Mouse (Mus musculus) c-Kit-positive CD71-negative TER-119-negative erythroid progenitor cells, embryonic 14.5 days (primary cell): ENCODE measurements around the gene Dcaf8.

Source experiments
- DNase-seq: peaks from one replicate; pipeline ENCODE4 v3.0.0-alpha.2; 2013; ENCODE audit warnings: low read depth

The Dcaf8 gene

DNA sequence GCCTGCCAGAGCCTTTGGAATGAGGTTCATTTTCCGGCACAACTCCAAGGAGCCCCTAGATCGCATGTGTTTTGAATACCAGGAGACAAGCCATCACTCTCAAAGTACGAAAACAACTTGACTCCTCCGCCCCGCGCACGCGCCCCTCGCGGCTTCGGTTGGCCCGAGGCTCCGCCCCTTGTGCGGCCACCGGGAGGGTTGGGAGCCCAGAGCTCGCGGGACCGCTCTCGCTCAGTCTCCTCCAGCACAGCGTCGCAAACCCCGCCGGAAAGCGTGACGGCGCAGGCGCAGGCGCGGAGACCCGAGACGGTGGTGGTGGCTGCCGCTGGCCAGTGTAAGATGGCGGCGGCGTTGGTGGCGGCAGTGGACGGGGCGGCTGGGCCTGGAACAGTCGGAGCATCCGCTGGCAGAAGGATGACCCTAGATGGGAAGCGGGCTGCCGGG, at the start of gene Dcaf8:
Dcaf8 (plus strand) TSS at position 250 of the 444 bp plus-strand sequence.
- DNase-seq, result peak; percentile 96

DNA sequence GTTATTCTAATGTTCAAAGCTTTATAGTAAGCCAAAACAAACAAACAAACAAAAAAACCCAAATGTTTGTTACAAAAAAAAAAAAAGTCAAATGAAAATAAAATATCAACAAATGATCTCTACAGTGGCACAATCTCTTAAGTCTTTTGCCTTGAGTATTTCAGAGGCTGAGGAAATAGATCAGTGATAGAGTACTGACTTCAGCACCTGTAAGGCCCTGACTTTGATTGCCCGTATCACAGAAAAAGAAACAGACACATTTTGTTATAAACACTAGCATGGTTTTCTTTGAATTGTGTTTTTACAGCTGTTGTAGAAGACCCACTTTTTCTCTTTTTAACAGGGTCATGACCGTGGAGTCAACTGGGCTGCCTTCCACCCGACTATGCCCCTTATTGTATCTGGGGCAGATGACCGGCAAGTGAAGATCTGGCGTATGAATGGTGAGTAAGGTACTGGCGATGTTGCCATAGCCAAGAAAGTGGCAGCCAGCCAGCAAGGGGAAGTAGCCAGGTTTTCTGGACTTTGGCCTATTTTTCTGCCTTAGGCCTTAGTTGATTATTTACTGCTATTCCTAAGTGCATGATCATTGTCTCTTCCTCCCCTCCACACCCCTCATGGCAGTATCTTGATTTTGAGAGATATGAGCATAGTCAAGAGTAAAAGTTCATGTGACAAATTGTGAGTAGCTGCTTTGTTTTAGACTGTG, 48.4 kb upstream of the Dcaf8 start:
- no peak for DNase-seq

DNA sequence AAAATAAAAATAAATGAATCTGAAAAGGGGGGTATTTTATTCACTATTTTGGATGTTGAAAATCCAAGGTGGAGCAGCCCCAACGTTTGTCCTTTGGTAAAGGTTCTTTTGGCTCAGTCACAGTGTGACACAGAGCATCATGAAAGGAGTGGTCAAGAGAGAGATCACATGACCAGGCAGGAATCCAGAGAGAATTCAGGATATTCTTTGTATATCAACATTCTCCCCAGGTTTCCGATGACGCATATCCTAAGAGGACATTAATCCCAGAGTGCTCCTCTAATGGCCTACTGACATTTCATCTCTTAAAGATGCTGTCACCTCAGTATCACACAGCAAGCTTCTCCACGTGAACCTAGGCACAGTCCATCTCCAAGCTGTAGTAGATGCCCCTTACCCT, 44.3 kb upstream of the Dcaf8 start:
- no peak for DNase-seq

DNA sequence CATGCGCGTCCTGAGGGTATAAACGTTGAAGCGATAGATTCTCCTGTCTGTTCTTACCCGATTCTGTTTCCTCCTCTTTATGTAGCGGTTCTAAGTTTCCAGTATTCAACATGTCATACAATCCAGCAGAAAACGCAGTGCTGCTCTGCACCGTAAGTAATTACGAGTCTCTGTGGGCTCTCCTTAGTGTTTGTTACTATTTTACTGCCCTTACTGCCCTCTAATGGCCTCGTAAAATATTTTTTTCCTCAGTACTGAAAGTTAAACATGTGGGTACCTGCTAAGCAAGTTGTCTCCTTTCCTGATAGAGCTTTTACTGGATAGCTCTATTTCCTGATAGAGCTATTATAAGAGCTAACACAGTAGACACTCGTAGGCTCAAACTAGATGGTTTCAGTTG, 42.8 kb upstream of the Dcaf8 start:
- no peak for DNase-seq

DNA sequence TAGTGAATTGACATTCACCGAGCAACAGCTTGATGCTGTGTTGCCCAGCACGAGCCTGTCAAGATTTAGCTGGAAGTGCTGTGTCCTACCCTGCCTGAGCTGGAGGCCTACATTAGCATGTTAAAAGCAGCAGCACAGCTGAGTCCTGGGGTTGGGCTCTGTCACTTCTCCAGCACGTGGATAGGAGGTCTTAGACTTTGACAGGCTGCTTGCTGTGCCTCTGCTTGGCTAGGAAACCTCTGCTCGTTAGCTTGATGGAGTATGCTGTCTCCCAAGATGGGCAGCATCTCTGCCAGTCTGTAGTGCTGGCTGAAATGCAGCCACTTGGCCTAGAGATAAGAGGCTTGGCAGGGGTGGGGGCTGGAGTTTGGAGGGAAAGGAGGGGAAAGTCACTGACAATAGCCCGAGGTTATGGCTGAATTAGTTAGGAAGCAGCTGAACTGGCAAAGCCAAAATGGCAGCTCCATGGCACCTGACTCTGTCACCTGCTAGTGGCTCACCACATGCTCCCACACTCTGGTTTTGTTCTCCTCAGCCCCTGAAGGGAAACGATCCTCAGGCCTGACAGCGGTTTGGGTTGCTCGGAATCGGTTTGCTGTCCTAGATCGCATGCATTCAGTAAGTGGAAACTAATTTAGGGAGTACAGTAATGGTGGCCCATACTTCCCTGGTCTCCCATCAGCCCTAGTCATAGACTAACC, 40.0 kb upstream of the Dcaf8 start:
- DNase-seq, result no peak

DNA sequence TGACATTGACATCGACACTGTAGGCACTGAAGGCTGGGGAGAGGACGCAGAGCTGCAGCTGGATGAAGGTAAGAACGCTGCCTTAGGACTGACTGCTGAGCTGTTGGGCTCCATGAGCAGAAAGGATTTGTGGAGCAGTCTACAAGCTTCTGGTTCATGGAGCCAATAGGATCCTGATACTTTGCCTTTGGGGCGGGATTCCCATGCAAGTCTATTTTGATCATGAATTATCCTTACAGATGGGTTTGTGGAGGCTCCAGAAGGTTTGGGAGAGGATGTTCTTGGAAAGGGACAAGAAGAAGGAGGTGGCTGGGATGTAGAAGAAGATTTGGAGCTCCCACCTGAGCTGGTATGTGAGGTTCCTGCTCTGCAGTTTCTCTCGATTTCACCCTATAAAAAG, 30.9 kb upstream of the Dcaf8 start:
- DNase-seq, result no peak

DNA sequence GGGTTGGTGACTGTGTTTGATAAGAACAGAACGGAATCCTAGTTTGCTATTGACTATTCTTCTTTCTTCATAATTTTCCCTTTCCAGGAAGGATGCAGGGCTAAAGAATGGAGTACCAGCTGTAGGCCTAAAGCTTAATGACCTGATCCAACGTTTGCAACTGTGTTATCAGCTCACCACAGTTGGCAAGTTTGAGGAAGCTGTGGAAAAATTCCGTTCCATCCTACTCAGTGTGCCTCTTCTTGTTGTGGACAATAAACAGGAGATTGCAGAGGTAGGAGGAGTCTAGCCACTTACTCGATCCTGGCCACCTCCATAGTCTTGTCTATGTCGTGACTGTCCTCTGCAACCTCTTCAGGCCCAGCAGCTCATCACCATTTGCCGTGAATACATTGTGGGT, 28.8 kb upstream of the Dcaf8 start:
- no peak for DNase-seq

DNA sequence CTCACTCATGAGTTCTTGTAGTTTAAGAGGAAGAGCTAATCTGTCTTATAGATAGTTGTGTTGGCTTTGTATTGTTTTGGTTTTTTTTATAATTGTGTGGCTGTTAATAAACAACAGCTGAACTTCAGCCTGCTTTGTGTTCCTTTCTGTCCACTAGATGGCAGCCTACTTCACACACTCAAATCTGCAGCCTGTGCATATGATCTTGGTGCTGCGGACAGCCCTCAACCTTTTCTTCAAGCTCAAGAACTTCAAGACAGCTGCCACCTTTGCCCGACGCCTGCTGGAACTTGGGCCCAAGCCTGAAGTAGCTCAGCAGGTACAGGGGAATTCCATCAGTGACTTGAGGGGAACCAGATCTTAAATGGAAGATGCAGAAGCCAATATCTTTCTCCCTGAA, 28.2 kb upstream of the Dcaf8 start:
- DNase-seq, result peak; percentile 30

DNA sequence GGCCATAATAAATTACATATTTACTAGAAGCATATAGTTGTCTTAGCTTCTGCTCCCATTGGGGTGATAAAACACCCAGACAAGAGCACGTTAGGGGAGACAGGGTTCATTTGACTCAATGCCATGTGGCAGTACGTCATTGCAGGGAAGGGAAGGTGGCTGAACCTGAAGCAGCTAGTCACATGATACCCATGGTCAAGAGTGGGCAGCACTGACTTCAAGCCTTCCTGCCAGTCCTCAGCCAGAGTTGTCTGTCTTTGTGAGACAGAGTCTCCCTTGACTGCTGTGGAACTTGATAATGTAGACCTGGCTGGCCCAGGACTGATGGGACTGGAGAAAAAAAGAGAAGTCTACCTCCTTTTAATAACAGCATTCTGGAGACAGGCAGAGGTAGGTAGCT, 25.2 kb upstream of the Dcaf8 start:
- no peak for DNase-seq

DNA sequence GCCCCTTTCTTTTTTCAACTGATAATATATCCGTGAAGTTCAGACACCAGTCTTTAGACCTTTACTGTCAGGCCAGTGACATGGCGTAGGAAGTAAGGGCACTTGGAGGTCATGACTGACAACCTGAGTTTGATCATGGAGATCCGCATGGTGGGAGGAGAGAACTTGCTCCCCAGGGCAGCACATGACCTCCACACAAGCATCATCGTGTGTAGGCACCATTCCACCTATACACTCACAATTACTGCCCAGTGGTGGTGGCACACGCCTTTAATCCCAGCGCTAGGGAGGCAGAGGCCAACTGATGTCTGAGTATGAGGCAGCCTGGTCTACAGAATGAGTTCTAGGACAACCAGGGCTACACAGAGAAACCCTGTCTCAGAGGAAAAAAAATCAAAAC, 23.3 kb upstream of the Dcaf8 start:
- no peak for DNase-seq

DNA sequence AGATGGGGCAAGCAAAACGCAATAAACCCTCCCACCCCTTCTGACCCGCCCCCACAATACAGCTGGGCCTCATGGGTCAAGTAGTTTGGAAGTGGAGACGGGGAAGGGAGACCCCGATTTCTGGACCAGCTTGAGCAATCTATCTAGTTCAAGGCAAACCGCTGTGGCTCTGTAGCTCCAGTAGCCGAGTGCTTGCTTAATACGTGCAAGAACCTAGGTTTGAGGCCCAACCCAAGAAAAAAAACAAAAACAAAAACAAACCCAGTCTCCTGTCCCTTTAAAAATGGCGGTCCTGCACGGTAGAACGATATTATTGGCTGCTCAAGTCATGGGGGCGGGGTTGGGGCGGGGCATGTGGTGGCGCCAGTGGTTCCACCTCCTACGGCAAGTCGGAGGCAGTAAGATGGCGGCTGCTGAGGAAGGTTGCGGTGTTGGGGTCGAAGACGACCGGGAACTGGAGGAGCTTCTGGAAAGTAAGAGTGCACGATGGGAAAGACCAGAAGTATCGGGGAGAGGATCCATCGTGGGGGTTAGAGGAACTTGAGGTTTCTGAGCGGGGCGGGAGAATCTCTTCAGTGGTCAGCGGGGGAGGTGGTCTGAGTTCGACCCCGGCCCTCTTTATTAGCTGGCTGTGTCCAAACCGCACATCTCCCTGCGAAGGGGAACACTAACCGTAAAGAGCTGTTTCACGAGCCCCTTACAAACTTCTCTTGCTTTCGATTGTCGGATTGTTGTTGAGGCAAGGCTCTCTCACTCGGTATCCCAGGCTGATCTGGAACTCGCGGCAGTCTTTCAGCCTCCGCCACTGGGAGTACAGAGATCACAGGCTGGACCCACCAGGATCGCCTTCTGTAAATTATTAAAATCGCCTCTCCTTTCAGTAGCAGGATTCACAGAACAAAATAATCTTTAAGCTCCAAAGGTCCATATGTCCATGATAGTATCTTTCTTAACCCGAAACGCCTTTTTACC, 21.2 kb upstream of the Dcaf8 start, which contains the start of gene Pex19:
Pex19 (plus strand) TSS at position 380 of the 972 bp plus-strand sequence.
- DNase-seq, result peak; percentile 86

DNA sequence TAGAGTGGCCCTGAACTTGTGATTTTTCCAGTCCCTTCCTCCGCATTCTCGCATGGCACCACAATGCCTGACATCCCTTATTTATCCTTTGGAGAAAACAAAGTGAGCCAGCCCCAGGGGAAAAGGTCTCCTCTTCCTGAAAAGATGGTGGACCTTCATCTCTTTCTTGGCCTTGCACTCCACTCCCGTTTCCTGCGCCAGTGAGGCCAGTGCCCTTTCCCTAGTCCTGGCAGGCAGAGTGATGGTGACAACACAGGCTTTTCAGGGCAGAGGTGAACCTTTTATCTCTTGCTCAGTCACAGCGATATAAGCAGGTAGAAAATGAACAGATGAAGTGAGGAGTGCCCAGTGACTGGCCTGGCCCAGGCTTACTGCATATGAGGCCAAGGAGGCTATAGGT, 20.4 kb upstream of the Dcaf8 start:
- no peak for DNase-seq

DNA sequence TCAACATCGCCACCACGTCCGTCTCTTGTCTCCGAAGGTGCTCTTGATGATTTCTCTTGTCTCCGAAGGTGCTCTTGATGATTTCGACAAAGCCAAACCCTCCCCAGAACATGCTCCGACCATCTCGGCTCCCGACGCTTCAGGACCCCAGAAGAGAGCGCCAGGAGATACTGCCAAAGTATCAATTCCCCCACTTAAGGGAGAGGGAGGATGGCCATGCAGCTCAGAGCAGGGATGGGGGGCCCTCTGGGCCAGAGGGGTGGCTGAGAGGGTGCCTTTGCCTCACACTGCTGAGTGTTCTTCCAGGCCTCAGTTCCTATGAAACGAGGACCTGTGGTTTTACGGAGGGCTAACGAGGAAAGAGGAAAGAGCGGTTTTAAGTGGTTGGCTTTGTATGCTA, 19.3 kb upstream of the Dcaf8 start:
- DNase-seq, result no peak

DNA sequence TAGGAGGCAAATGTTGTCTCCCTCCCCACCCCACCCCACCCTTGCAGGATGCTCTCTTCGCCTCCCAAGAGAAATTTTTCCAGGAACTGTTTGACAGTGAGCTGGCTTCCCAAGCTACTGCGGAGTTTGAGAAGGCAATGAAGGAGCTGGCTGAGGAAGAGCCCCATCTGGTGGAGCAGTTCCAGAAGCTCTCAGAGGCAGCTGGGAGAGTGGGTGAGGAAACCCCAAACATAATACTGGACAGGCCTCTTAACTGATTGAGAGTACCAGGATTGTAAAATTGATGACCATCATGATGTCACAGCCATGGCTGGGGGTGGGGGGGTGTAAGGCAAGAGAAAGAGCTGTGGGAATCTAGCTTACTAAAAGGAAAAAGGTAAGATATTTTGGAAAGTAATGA, 18.8 kb upstream of the Dcaf8 start:
- no peak for DNase-seq

DNA sequence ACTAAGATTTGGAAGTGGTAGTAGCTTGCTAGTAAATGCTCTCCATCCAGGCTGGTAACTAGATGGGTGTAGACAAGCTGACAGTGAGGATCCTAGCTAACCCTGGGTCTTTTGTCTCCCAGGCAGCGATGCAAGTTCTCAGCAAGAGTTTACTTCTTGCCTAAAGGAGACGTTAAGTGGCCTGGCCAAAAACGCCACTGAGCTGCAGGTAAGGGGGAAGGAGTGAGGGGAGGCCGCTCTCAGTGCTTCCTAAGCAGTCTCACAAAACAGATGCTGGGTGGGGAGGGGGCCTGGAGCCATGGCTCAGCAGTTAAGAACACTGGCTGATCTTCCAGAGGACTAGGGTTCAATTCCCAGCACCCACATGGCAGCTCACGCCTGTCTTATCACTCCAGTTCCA, 18.1 kb upstream of the Dcaf8 start:
- no peak for DNase-seq

DNA sequence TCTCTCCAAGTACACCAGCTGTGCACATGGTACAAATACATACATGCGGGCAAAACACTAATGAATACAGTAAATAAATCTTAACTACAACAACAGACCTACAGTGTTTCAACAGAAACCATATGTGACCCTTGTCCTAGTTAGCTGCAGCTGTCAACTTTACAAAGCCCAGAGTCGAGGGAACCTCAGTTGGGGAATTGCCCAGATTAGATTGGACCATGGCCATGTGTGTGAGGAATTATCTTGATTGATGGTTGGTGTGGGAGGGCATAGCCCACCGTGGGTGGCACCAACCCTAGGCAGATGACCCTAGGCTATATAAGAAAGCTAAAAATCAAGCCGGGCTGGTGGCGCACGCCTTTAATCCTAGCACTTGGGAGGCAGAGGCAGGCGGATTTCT, 15.6 kb upstream of the Dcaf8 start:
- no peak for DNase-seq

DNA sequence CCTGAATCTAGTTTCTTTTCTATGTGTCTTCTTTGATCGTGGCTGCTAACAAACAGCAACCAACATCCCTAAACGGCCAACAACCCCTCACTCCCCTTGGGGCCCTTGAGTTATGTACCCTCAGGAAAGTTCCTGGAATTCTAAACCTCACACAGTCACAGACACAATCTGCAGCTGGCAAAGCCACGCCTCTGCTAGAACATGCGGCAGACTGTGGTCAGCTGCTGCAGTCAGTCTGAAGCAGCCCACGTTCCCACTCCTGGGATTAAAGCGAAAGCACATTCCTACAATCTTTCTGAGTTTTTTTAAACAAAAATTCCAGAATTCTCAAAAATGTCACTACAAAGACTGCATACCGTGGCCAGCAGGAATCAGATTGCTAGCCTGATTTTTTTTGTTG, 14.3 kb upstream of the Dcaf8 start:
- no peak for DNase-seq

DNA sequence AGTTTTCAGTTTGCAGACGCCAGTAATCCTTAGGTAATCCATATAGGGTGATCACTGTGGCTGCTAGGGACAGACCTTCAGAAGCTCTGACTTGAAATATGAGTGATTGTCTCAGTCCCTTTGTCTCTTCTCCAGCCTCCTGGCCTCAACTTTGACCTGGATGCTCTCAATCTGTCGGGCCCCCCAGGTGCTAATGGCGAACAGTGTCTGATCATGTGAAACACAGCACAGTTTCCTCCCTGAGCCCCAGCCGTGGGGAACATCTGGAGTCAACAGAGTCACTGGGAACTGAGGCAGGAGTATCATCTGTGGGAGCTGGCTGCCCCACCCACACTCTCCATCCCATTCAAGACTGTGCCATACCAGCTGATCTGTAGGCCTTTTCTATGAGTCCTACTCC, 13.8 kb upstream of the Dcaf8 start:
- no peak for DNase-seq

DNA sequence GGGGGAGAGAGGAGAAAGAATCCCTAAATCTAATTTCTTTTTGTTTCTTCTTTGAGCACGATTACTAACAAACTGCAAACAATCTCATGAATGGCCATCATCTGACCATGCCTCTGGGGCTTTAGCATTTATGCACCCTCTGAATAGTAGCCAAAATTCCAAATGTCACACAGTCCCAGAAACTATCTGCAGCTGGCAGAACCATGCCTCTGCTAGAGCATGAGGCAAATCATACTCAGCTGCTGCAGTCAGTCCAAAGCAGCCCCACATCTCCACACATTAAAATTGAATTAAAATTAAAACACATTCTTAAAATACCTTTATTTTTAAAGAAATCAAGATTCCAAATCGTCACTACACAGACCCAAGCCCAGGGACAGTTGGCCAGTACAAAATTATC, 7.7 kb upstream of the Dcaf8 start:
- DNase-seq, result no peak

DNA sequence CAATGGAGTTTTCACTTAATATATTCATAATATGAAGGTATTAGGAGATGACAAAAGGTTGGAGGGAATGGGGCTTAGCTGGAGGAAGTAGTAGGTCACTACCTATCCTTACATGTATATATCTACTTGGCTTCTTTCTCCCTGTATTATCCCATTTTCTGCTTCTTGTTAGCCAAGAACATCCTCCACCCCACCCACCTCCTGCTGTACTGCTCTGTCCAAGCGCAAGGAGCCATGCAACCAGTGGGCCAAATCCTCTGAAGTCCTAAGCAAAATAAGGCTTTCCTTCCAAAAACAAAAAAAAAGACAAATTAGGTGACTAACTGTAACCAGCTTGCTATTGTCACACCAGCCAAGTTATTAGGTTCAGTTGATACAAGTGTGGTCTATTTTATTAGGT, 7.1 kb upstream of the Dcaf8 start:
- DNase-seq, result no peak

DNA sequence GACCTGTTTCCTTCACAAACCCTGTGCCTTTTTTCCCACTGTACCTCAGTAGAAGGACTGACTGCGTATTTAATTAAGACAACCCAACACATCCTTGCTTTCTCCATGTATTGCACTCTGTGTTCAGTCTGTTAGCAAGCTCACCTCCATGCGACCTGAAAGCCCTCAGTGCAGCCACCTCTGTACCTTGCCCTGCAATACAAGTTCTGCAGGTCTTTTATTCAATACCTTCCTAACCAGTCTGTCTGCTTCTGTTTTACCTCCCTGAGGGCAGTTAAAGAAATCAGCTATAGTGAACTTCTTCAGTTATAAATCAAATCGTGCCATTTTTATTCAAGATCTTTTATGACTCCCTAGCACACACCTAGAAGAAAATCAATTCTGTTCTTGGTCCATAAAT, 6.4 kb upstream of the Dcaf8 start:
- DNase-seq, result no peak

DNA sequence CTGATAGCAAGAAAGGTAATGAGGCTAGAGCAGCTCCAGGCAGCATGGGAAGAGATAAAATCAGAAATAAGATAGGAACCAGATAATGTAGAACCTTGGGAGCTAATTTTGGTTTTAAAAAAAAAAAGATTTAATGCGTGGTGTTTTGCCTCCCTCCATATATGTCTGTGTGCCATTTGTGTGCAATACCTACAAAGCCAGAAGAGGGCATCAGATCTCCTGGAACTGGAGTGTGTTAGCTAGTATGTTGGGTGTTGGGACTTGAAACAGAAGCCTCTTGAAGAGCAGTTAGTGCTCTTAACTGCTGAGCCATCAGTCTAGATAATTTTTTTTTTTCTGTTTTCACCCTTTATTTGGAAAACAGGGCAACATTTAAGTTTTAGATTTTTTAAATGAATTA, 4.3 kb upstream of the Dcaf8 start:
- DNase-seq, result peak; percentile 71
